Mouse (Mus musculus): ENCODE measurements at regions not wholly inside any gene's neighbourhood (a gene's known extent, or its start where the extent isn't known, plus 50 kb on each side); places are given as distances from the start of the nearest gene placed in this dataset.

DNA sequence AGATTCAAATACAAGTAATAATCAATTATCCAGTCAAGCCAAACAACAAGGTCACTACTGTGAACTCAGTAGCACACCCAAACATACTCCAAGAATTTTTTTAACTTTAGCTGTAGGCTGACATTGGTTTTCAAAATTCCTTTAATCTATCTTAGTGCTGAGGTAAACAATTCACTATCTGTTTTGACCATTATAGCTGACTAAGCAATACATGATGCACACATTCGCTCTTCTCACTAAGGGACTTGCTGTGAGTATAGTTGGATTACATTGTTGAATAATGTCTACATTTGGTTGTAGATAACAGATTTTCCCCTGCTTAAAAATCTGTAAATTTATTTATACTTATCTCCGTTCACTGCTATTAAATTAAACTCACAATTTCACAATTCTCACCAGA lies 206.7 kb downstream of the Etv1 start:
- TF ChIP-seq CTCF (IDR thresholded peaks at IDR 0.05; ENCODE audit: low read depth): no peak
- TF ChIP-seq EP300 (IDR thresholded peaks at IDR 0.05; ENCODE audit: low read depth): no peak

Data from heart, postnatal 0 days (tissue).